Mouse (Mus musculus): ENCODE measurements around the gene Fbxw2.

DNA sequence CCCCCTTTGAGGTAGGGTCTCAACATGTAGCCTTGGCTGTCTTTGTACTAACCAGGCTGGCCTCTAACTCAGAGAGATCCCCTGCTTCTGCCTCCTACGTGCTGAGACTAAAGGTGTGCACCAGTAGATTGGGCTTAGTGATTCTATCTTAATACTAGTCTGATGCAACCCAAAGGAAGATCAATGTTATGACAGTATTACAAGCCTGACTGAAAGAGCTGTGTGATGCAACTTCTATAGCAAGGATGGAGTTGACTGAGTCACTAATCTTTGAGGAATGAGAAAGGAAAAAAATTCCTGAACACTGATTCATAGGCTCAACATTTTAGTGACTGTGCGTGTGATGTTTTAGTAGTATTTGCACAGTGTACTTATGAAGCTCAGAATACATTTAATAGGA is 56.1 kb downstream of the Fbxw2 start:
- TF ChIP-seq CTCF (conservative IDR thresholded peaks at IDR 0.05; ENCODE audit: low read length) (no peak), POU5F1 (IDR thresholded peaks at IDR 0.05; ENCODE audit: borderline replicate concordance, low read length) (no peak)
